Mouse (Mus musculus) midbrain, embryonic 14.5 days (tissue): Measurements from ENCODE around the gene Slc16a5. TPM values are rescaled to one million over a fixed set of nuclear protein-coding genes. Genes with fewer than 3 reads are reported as not detected.

ENCODE experiments used
- ATAC-seq: fragments of 200-750 bp; cut with Nextera tagmentation; 2 replicates; pipeline ENCODE4 v1.8.0; 2017; ENCODE audit warnings: moderate number of reproducible peaks, moderate library complexity; ENCODE audit not compliant: low FRiP score, low TSS enrichment
- DNase-seq: peaks from one replicate; pipeline ENCODE4 v3.0.0-alpha.2; 2015
- H3K27ac ChIP-seq: fragments of 300-500 bp; sonication (generic); replicated peaks from 2 replicates; pipeline ENCODE4 v1.5.1; 2014; ENCODE audit warnings: mild to moderate bottlenecking, low read depth, low read length, moderate library complexity
- H3K27me3 ChIP-seq: fragments of 300-500 bp; sonication (generic); 2 replicates; pipeline ENCODE4 v1.6.1; 2014; ENCODE audit warnings: low read length, control low read depth, mixed read lengths; ENCODE audit not compliant: control insufficient read depth, insufficient read depth
- H3K36me3 ChIP-seq: fragments of 300-500 bp; sonication (generic); 2 replicates; pipeline ENCODE4 v1.6.1; 2014; ENCODE audit warnings: low read length, control low read depth; ENCODE audit not compliant: control insufficient read depth, insufficient read depth
- H3K4me1 ChIP-seq: fragments of 300-500 bp; sonication (generic); 2 replicates; pipeline ENCODE4 v1.6.1; 2014; ENCODE audit warnings: mild to moderate bottlenecking, antibody characterized with exemption, low read length, control low read depth; ENCODE audit not compliant: control insufficient read depth, insufficient read depth
- H3K4me2 ChIP-seq: fragments of 300-500 bp; sonication (generic); 2 replicates; pipeline ENCODE4 v1.6.1; 2014; ENCODE audit warnings: mild to moderate bottlenecking, low read length, moderate library complexity
- H3K4me3 ChIP-seq: fragments of 300-500 bp; sonication (generic); replicated peaks from 2 replicates; pipeline ENCODE4 v1.5.1; 2014; ENCODE audit warnings: low read depth, low read length
- H3K9ac ChIP-seq: fragments of 300-500 bp; sonication (generic); replicated peaks from 2 replicates; pipeline ENCODE4 v1.6.1; 2014; ENCODE audit warnings: mild to moderate bottlenecking, low read length, moderate library complexity
- H3K9me3 ChIP-seq: fragments of 300-500 bp; sonication (generic); 2 replicates; pipeline ENCODE4 v1.6.1; 2016; ENCODE audit warnings: low read length, control low read depth, mixed read lengths; ENCODE audit not compliant: control insufficient read depth
- WGBS: fragments of 180-500 bp; shearing (Covaris S2); extraction: QIAGEN DNeasy Blood & Tissue Kit; methylation state at CpG from one replicate; pipeline ENCODE4 v1.1.7; 2014; 5-methylcytosine and 5-hydroxymethylcytosine counted together
- microRNA-seq: library from miRNA; unstranded; fragments of <30 nt; microRNA quantifications from one replicate; pipeline ENCODE4, GENCODE M21; 2016
- polyA plus RNA-seq: library from polyadenylated mRNA; unstranded; fragments of >200 nt; fragmentation: Nextera tagmentation; extraction: Ambion mirVana; gene quantifications from 2 replicates; pipeline ENCODE4 v1.2.1, GENCODE M21; 2014

Gene Slc16a5
- polyA plus RNA-seq, 1 experiment from 2014 or later, result not detected

- ATAC-seq (no peak), DNase-seq (no peak)
- Histone ChIP-seq H3K9ac (no peak overlapping the region), H3K4me3 (no peak overlapping the region), H3K9me3 (no peaks in the 10 kb centered on the region), H3K27me3 (no peaks in the 10 kb centered on the region), H3K4me1 (no peaks in the 10 kb centered on the region), H3K36me3 (peaks cover 34% of the 10 kb centered on the region), H3K27ac (no peak overlapping the region), H3K4me2 (no peak overlapping the region)
- 90% methylated on average over 4 of the region's 4 CpGs for WGBS
Measured at GRCm38 (mm10) chr11:115521080-115521479, 58.8 kb downstream of the Slc16a5 start.

DNA sequence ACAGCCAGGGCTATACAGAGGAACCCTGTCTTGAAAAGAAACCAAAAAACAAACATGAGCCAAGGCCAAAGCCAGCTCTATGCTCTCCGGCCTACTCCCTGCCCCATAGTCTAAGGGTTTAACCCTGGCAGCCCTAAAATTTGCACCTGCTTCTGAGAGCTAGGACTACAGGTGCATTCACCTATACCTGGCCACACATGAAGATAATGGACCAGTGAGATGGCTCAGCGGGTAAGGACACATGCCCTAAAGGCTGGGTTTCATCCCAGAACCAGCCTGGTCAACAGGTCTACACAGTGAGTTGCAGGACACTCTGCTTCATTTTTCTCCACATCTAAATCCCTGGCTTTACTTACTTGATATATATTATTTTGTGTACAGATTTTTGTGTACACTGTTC, 60.0 kb downstream of the Slc16a5 start:
- DNase-seq (no peak), ATAC-seq (no peak)
- no peaks in the 10 kb centered on the region for H3K9me3 ChIP-seq
- H3K4me2 ChIP-seq, result no peak overlapping the region
- no peak overlapping the region for H3K27ac ChIP-seq
- H3K27me3 ChIP-seq, result no peaks in the 10 kb centered on the region
- H3K4me1 ChIP-seq, result no peaks in the 10 kb centered on the region
- no peak overlapping the region for H3K4me3 ChIP-seq
- no peak overlapping the region for H3K9ac ChIP-seq
- WGBS, result 97% methylated on average over 2 of the region's 2 CpGs
- peaks cover 45% of the 10 kb centered on the region for H3K36me3 ChIP-seq

DNA sequence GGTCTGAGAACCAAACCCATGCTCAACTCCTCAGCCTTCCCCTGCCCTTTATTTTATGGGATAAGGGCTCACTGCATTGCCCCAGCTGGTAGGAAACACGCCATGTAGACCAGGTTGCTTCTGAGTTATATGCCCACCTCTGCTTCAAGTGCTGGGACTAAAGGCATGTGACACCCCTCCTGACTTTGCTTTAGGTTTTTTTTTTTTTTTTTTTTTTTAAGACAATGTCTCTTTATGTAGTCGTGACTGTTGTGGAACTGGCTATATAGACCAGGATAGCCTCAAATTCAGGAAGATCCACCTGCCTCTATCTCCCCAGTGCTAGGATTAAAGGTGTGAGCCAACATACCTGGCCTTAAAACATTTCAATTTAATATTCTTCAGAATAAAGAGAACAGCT, 60.4 kb downstream of the Slc16a5 start:
- no peaks in the 10 kb centered on the region for H3K27me3 ChIP-seq
- DNase-seq (no peak), ATAC-seq (no peak)
- 89% methylated on average over 2 of the region's 2 CpGs for WGBS
- no peaks in the 10 kb centered on the region for H3K9me3 ChIP-seq
- H3K27ac ChIP-seq, result no peak overlapping the region
- no peaks in the 10 kb centered on the region for H3K4me1 ChIP-seq
- peaks cover 50% of the 10 kb centered on the region for H3K36me3 ChIP-seq
- H3K9ac ChIP-seq, result no peak overlapping the region
- no peak overlapping the region for H3K4me3 ChIP-seq
- H3K4me2 ChIP-seq, result no peak overlapping the region

Small RNA genes within 50 kb of the gene (microRNA-seq; reads per million reads assigned to microRNA genes)
- not detected for gene Mir3968

Other genes starting within 250 kb of the Slc16a5 start
- 0.12 and 0.49 TPM in 2 replicates for gene Grin2c, start 195.2 kb upstream of the Slc16a5 start, polyA plus RNA-seq
- 15.0 and 15.9 TPM in 2 replicates for gene Fdxr, start 185.4 kb upstream of the Slc16a5 start, polyA plus RNA-seq
- 0.72 and 1.4 TPM in 2 replicates for gene Fads6, start 164.8 kb upstream of the Slc16a5 start, polyA plus RNA-seq
- not detected in 2 replicates for gene Otop2, start 155.3 kb upstream of the Slc16a5 start, polyA plus RNA-seq
- gene Ush1g, start 140.4 kb upstream of the Slc16a5 start, polyA plus RNA-seq, result 0.08 and 0.16 TPM in 2 replicates
- 0.54 and 1.4 TPM in 2 replicates for gene Otop3, start 127.7 kb upstream of the Slc16a5 start, polyA plus RNA-seq
- gene Hid1, start 94.7 kb upstream of the Slc16a5 start, polyA plus RNA-seq, result 43.3 and 52.6 TPM in 2 replicates
- 27.1 and 29.5 TPM in 2 replicates for gene Cdr2l, start 80.6 kb upstream of the Slc16a5 start, polyA plus RNA-seq
- gene Mrpl58, start 58.7 kb upstream of the Slc16a5 start, polyA plus RNA-seq, result 222 and 223 TPM in 2 replicates
- gene Atp5h, start 42.5 kb upstream of the Slc16a5 start, polyA plus RNA-seq, result 838 and 924 TPM in 2 replicates
- 37.3 and 41.6 TPM in 2 replicates for gene Kctd2, start 42.3 kb upstream of the Slc16a5 start, polyA plus RNA-seq
- gene Trim80, start 21.9 kb upstream of the Slc16a5 start, polyA plus RNA-seq, result not detected in 2 replicates
- gene Armc7, start 13.2 kb downstream of the Slc16a5 start, polyA plus RNA-seq, result 16.3 and 16.7 TPM in 2 replicates
- 93.9 and 110 TPM in 2 replicates for gene Nt5c, start 29.4 kb downstream of the Slc16a5 start, polyA plus RNA-seq
- gene Jpt1, start 51.9 kb downstream of the Slc16a5 start, polyA plus RNA-seq, result 1,631 and 1,863 TPM in 2 replicates
- gene Sumo2, start 73.8 kb downstream of the Slc16a5 start, polyA plus RNA-seq, result 1,242 and 1,259 TPM in 2 replicates
- gene Nup85, start 102.0 kb downstream of the Slc16a5 start, polyA plus RNA-seq, result 83.7 and 107 TPM in 2 replicates
- gene Mrps7, start 141.5 kb downstream of the Slc16a5 start, polyA plus RNA-seq, result 75.7 and 83.4 TPM in 2 replicates
- 29.3 and 34.3 TPM in 2 replicates for gene Gga3, start 141.6 kb downstream of the Slc16a5 start, polyA plus RNA-seq
- gene Mif4gd, start 150.5 kb downstream of the Slc16a5 start, polyA plus RNA-seq, result 9.7 and 11.4 TPM in 2 replicates
- 35.8 and 39.8 TPM in 2 replicates for gene Slc25a19, start 165.8 kb downstream of the Slc16a5 start, polyA plus RNA-seq
- 113 and 135 TPM in 2 replicates for gene Grb2, start 246.1 kb downstream of the Slc16a5 start, polyA plus RNA-seq